ENCODE assay signal across 27 mouse cellular contexts in genomic region chr5:123713782-123714181, GRCm38 (mm10). TPM values are rescaled to one million over a fixed set of nuclear protein-coding genes. Genes with fewer than 3 reads are reported as not detected.
A peak's percentile ranks its signal among the peaks of the same experiment; 100 is the strongest.
DNase-seq lines count a peak whose midpoint lies in the region; ATAC-seq and TF ChIP-seq lines count a peak whose summit lies in the region.
"Had no signal": no experiment of that assay in that cellular context is flagged by ENCODE, and none has a peak within 500 bp of the region (broad histone marks: within the 10 kb centered on the region; RNA-seq: fewer than 3 reads in every experiment).

No protein-coding gene starts in this region.

- no peak overlapping the region for H3K4me3 ChIP-seq in lung, adult 2 months (replicated peaks; ENCODE audit: extremely low read depth, low read depth, low read length)
- H3K4me3 ChIP-seq: embryonic facial prominence, embryonic 13.5 days; forebrain, embryonic 10.5 days; forebrain, embryonic 15.5 days; heart, embryonic 10.5 days; heart, embryonic 15.5 days; hindbrain, embryonic 12.5 days; intestine, embryonic 15.5 days; liver, embryonic 13.5 days; lung, embryonic 15.5 days; megakaryocyte, embryonic 14.5 days; midbrain, embryonic 12.5 days had no signal

- WGBS in lung, adult 2 months = 90% methylated on average over 6 of the region's 6 CpGs

- H3K4me1 ChIP-seq in lung, adult 2 months (ENCODE audit: control insufficient read depth, insufficient read depth, low read length) = peaks cover 7% of the 10 kb centered on the region

- ATAC-seq in common myeloid progenitor, adult 5-6 weeks (replicated peaks; ENCODE audit: low read depth, poor library complexity, severe bottlenecking) = peak; percentile 84
- ATAC-seq in megakaryocyte progenitor cell, adult 5-6 weeks (replicated peaks; ENCODE audit: poor library complexity) = peak; percentile 98
- ATAC-seq: forebrain, embryonic 15.5 days; hindbrain, postnatal 0 days; intestine, embryonic 15.5 days; Patski had no signal

- TF ChIP-seq POLR2A in lung, adult 2 months (IDR thresholded peaks at IDR 0.05; ENCODE audit: borderline replicate concordance, extremely low read depth, low read depth, low read length) = no peak

- DNase-seq in lung, postnatal 36 days = peak; percentile 70
- no peak for DNase-seq in lung, adult 2 months
- no peak for DNase-seq in left cerebral cortex, adult 11 months (ENCODE audit: low spot score)
- no peak for DNase-seq in retina, embryonic 14.5 days (ENCODE audit: low spot score)
- DNase-seq in T-cell, adult 2 months (ENCODE audit: low spot score) = no peak
- DNase-seq: adrenal gland, postnatal 25 days; cerebellum, adult 9-11 months; kidney, adult 8-10 months; kidney, postnatal 4 days; left cerebral cortex, postnatal 4 days; liver, embryonic 13.5 days; right cerebral cortex, postnatal 25 days; thymus, postnatal 14 days had no signal

- no peak for TF ChIP-seq CTCF in lung, adult 2 months (IDR thresholded peaks at IDR 0.05; ENCODE audit: insufficient read depth, low read length)

RNA-seq across cellular contexts. Expression of gene Zcchc8, which starts 7.1 kb away (rescaled TPM):
- polyA plus RNA-seq in lung, adult 2 months (2012; rRNA removed) = 26.8 and 29.5 TPM in 2 replicates
- 79.9 and 124 TPM in 2 replicates for total RNA-seq in common myeloid progenitor, adult 5-6 weeks (2017)
- 50.8 and 52.0 TPM in 2 replicates for total RNA-seq in megakaryocyte progenitor cell, adult 5-6 weeks (2015)
- total RNA-seq in megakaryocyte progenitor cell, adult 5-6 weeks (2017) = 103 and 131 TPM in 2 replicates

RNA-seq across cellular contexts. Expression of gene Clip1, which starts 29.4 kb away (rescaled TPM):
- polyA plus RNA-seq in lung, adult 2 months (2012; rRNA removed) = 30.3 and 49.8 TPM in 2 replicates
- total RNA-seq in common myeloid progenitor, adult 5-6 weeks (2017) = 80.8 and 105 TPM in 2 replicates
- 45.7 and 46.4 TPM in 2 replicates for total RNA-seq in megakaryocyte progenitor cell, adult 5-6 weeks (2015)
- 72.5 and 98.3 TPM in 2 replicates for total RNA-seq in megakaryocyte progenitor cell, adult 5-6 weeks (2017)

RNA-seq across cellular contexts. Expression of gene Rsrc2, which starts 35.4 kb away (rescaled TPM):
- polyA plus RNA-seq in lung, adult 2 months (2012; rRNA removed) = 8.7 and 16.0 TPM in 2 replicates
- 308 and 310 TPM in 2 replicates for total RNA-seq in common myeloid progenitor, adult 5-6 weeks (2017)
- total RNA-seq in megakaryocyte progenitor cell, adult 5-6 weeks (2015) = 159 and 160 TPM in 2 replicates
- 192 and 249 TPM in 2 replicates for total RNA-seq in megakaryocyte progenitor cell, adult 5-6 weeks (2017)

RNA-seq across cellular contexts. Expression of gene Kntc1, which starts 35.7 kb away (rescaled TPM):
- 0.34 and 1.3 TPM in 2 replicates for polyA plus RNA-seq in lung, adult 2 months (2012; rRNA removed)
- total RNA-seq in common myeloid progenitor, adult 5-6 weeks (2017) = 44.2 and 59.1 TPM in 2 replicates
- 49.3 and 53.1 TPM in 2 replicates for total RNA-seq in megakaryocyte progenitor cell, adult 5-6 weeks (2015)
- 30.5 and 39.6 TPM in 2 replicates for total RNA-seq in megakaryocyte progenitor cell, adult 5-6 weeks (2017)
